Mouse (Mus musculus) myocyte (in vitro differentiated cells): ENCODE results near the gene Llgl1.

Source experiments
- CEBPB ChIP-seq: IDR thresholded peaks from 2 replicates; pipeline ENCODE4 v1.6.1; 2011; ENCODE audit warnings: mild to moderate bottlenecking, moderate library complexity; ENCODE audit not compliant: poor library complexity, insufficient read depth, severe bottlenecking
- E2F4 ChIP-seq: IDR thresholded peaks from one replicate; pipeline ENCODE4 v1.6.1; 2011; ENCODE audit warnings: mild to moderate bottlenecking, control low read depth, moderate library complexity; ENCODE audit not compliant: insufficient read depth
- MAX ChIP-seq: IDR thresholded peaks from one replicate; pipeline ENCODE4 v1.6.1; 2011; ENCODE audit warnings: low read depth, mild to moderate bottlenecking, control low read depth
- MYOG ChIP-seq, 3 experiments: IDR thresholded peaks; one replicate each; pipeline ENCODE4 v1.6.1; 2011; ENCODE audit warnings: control low read depth in 2 of 3, low read depth in 2 of 3, mild to moderate bottlenecking in 2 of 3; ENCODE audit not compliant: insufficient read length in 2 of 3, control insufficient read depth in 1 of 3, insufficient read depth in 1 of 3
- POLR2A ChIP-seq: IDR thresholded peaks from one replicate; pipeline ENCODE4 v1.6.1; 2011; ENCODE audit warnings: low read depth, mild to moderate bottlenecking, control low read depth, moderate library complexity; ENCODE audit not compliant: insufficient read length

GRCm38 (mm10) chr11:60711218-60711617 lies 11.7 kb downstream of the Llgl1 start:
- TF ChIP-seq POLR2A (peak; percentile 19), CEBPB (no peak), MAX (no peak), E2F4 (no peak), MYOG (IDR thresholded peaks at IDR 0.05; ENCODE audit: control insufficient read depth in 1 of 3, insufficient read depth in 1 of 3, insufficient read length in 2 of 3, low read depth in 2 of 3) (no peak)
